Mouse (Mus musculus): ENCODE data around the gene Adam33. TPM values are rescaled to one million over a fixed set of nuclear protein-coding genes. Genes with fewer than 3 reads are reported as not detected.
"Not testable (repeated sequence)": the region's sequence is repeated elsewhere in the genome, so short reads cannot be mapped to it uniquely, and the experiment has no call there.

The Adam33 gene
- polyA plus RNA-seq, 1 experiment from 2014 or later = 1.4 TPM

GRCm38 (mm10) chr2:131037226-131037990 lies 26.2 kb downstream of the Adam33 start:
- Histone ChIP-seq H3K36me3 (ENCODE audit: control insufficient read depth, insufficient read depth) (no peaks in the 10 kb centered on the region), H3K9ac (replicated peaks; ENCODE audit: low read depth, low read length) (no peak overlapping the region; the same call in 1 of the 2 replicates), H3K4me1 (replicated peaks; ENCODE audit: control insufficient read depth, insufficient read depth, low read length) (peaks cover 18% of the 10 kb centered on the region), H3K27ac (ENCODE audit: low read length) (no peak overlapping the region), H3K27me3 (replicated peaks; ENCODE audit: control insufficient read depth, insufficient read depth, low read length) (peaks cover 10% of the 10 kb centered on the region), H3K4me3 (replicated peaks; ENCODE audit: low read length) (no peak overlapping the region), H3K4me2 (ENCODE audit: low read length) (no peak overlapping the region), H3K9me3 (ENCODE audit: control insufficient read depth, low read length) (peaks cover 5% of the 10 kb centered on the region; the same call in 1 of the 2 replicates)
- ATAC-seq = no peak
- 53% methylated on average over 17 of the region's 17 CpGs for WGBS

- Histone ChIP-seq H3K9ac (replicated peaks; ENCODE audit: low read depth, low read length) (no peak overlapping the region), H3K27ac (ENCODE audit: low read length) (no peak overlapping the region), H3K4me1 (replicated peaks; ENCODE audit: control insufficient read depth, insufficient read depth, low read length) (peaks cover 18% of the 10 kb centered on the region), H3K4me2 (ENCODE audit: low read length) (no peak overlapping the region), H3K36me3 (ENCODE audit: control insufficient read depth, insufficient read depth) (no peaks in the 10 kb centered on the region), H3K27me3 (replicated peaks; ENCODE audit: control insufficient read depth, insufficient read depth, low read length) (peaks cover 7% of the 10 kb centered on the region), H3K4me3 (replicated peaks; ENCODE audit: low read length) (no peak overlapping the region), H3K9me3 (ENCODE audit: control insufficient read depth, low read length) (peaks cover 5% of the 10 kb centered on the region; the same call in 1 of the 2 replicates)
- no peak for ATAC-seq
Measured at GRCm38 (mm10) chr2:131036757-131037156, 26.9 kb downstream of the Adam33 start.

GRCm38 (mm10) chr2:131036343-131036742 lies 27.3 kb downstream of the Adam33 start:
- H3K9ac ChIP-seq (replicated peaks; ENCODE audit: low read depth, low read length) = no peak overlapping the region
- H3K9me3 ChIP-seq (ENCODE audit: control insufficient read depth, low read length) = peaks cover 5% of the 10 kb centered on the region; the same call in 1 of the 2 replicates
- peaks cover 7% of the 10 kb centered on the region for H3K27me3 ChIP-seq (replicated peaks; ENCODE audit: control insufficient read depth, insufficient read depth, low read length)
- peaks cover 16% of the 10 kb centered on the region for H3K4me1 ChIP-seq (replicated peaks; ENCODE audit: control insufficient read depth, insufficient read depth, low read length)
- ATAC-seq = no peak
- no peaks in the 10 kb centered on the region for H3K36me3 ChIP-seq (ENCODE audit: control insufficient read depth, insufficient read depth)
- 97% methylated on average over 2 of the region's 2 CpGs for WGBS
- H3K27ac ChIP-seq (ENCODE audit: low read length) = no peak overlapping the region
- no peak overlapping the region for H3K4me3 ChIP-seq (replicated peaks; ENCODE audit: low read length)
- H3K4me2 ChIP-seq (ENCODE audit: low read length) = no peak overlapping the region

GRCm38 (mm10) chr2:131031406-131031805 lies 32.2 kb downstream of the Adam33 start:
- not testable (repeated sequence) for H3K9me3 ChIP-seq (ENCODE audit: control insufficient read depth, low read length); H3K9ac ChIP-seq (replicated peaks; ENCODE audit: low read depth, low read length); H3K4me2 ChIP-seq (ENCODE audit: low read length); H3K27me3 ChIP-seq (replicated peaks; ENCODE audit: control insufficient read depth, insufficient read depth, low read length); H3K4me3 ChIP-seq (replicated peaks; ENCODE audit: low read length); H3K36me3 ChIP-seq (ENCODE audit: control insufficient read depth, insufficient read depth); H3K4me1 ChIP-seq (replicated peaks; ENCODE audit: control insufficient read depth, insufficient read depth, low read length); H3K27ac ChIP-seq (ENCODE audit: low read length); ATAC-seq
- WGBS = 61% methylated on average over 1 of the region's 1 CpGs

- no peak for ATAC-seq
- Histone ChIP-seq H3K9me3 (ENCODE audit: control insufficient read depth, low read length) (peaks cover 5% of the 10 kb centered on the region; the same call in 1 of the 2 replicates), H3K4me2 (ENCODE audit: low read length) (no peak overlapping the region), H3K27ac (ENCODE audit: low read length) (no peak overlapping the region), H3K4me3 (replicated peaks; ENCODE audit: low read length) (no peak overlapping the region), H3K27me3 (replicated peaks; ENCODE audit: control insufficient read depth, insufficient read depth, low read length) (no peaks in the 10 kb centered on the region), H3K36me3 (ENCODE audit: control insufficient read depth, insufficient read depth) (peaks cover 4% of the 10 kb centered on the region; the same call in 1 of the 2 replicates), H3K4me1 (replicated peaks; ENCODE audit: control insufficient read depth, insufficient read depth, low read length) (no peaks in the 10 kb centered on the region), H3K9ac (replicated peaks; ENCODE audit: low read depth, low read length) (no peak overlapping the region)
- WGBS = 97% methylated on average over 1 of the region's 1 CpGs
Measured at GRCm38 (mm10) chr2:131030998-131031397, 32.6 kb downstream of the Adam33 start.

- Histone ChIP-seq H3K36me3 (ENCODE audit: control insufficient read depth, insufficient read depth) (peaks cover 8% of the 10 kb centered on the region; the same call in 1 of the 2 replicates), H3K27ac (ENCODE audit: low read length) (no peak overlapping the region), H3K4me3 (replicated peaks; ENCODE audit: low read length) (no peak overlapping the region), H3K9ac (replicated peaks; ENCODE audit: low read depth, low read length) (no peak overlapping the region), H3K27me3 (replicated peaks; ENCODE audit: control insufficient read depth, insufficient read depth, low read length) (no peaks in the 10 kb centered on the region), H3K9me3 (ENCODE audit: control insufficient read depth, low read length) (peaks cover 5% of the 10 kb centered on the region; the same call in 1 of the 2 replicates), H3K4me2 (ENCODE audit: low read length) (no peak overlapping the region), H3K4me1 (replicated peaks; ENCODE audit: control insufficient read depth, insufficient read depth, low read length) (no peaks in the 10 kb centered on the region)
- no peak for ATAC-seq
- 93% methylated on average over 2 of the region's 2 CpGs for WGBS
Measured at GRCm38 (mm10) chr2:131030561-131030960, 33.1 kb downstream of the Adam33 start.

GRCm38 (mm10) chr2:131029065-131029935 lies 34.3 kb downstream of the Adam33 start:
- no peaks in the 10 kb centered on the region for H3K27me3 ChIP-seq (replicated peaks; ENCODE audit: control insufficient read depth, insufficient read depth, low read length)
- no peak overlapping the region for H3K27ac ChIP-seq (ENCODE audit: low read length)
- H3K4me2 ChIP-seq (ENCODE audit: low read length) = no peak overlapping the region
- H3K9me3 ChIP-seq (ENCODE audit: control insufficient read depth, low read length) = peaks cover 5% of the 10 kb centered on the region; the same call in 1 of the 2 replicates
- ATAC-seq = no peak
- H3K4me1 ChIP-seq (replicated peaks; ENCODE audit: control insufficient read depth, insufficient read depth, low read length) = no peaks in the 10 kb centered on the region
- peaks cover 8% of the 10 kb centered on the region; the same call in 1 of the 2 replicates for H3K36me3 ChIP-seq (ENCODE audit: control insufficient read depth, insufficient read depth)
- no peak overlapping the region for H3K9ac ChIP-seq (replicated peaks; ENCODE audit: low read depth, low read length)
- no peak overlapping the region for H3K4me3 ChIP-seq (replicated peaks; ENCODE audit: low read length)
- WGBS = 81% methylated on average over 9 of the region's 9 CpGs

GRCm38 (mm10) chr2:131026941-131027340 lies 36.7 kb downstream of the Adam33 start:
- Histone ChIP-seq H3K9me3 (ENCODE audit: control insufficient read depth, low read length) (no peaks in the 10 kb centered on the region), H3K9ac (replicated peaks; ENCODE audit: low read depth, low read length) (no peak overlapping the region), H3K4me1 (replicated peaks; ENCODE audit: control insufficient read depth, insufficient read depth, low read length) (no peaks in the 10 kb centered on the region), H3K4me2 (ENCODE audit: low read length) (no peak overlapping the region), H3K36me3 (ENCODE audit: control insufficient read depth, insufficient read depth) (peaks cover 20% of the 10 kb centered on the region), H3K4me3 (replicated peaks; ENCODE audit: low read length) (no peak overlapping the region), H3K27me3 (replicated peaks; ENCODE audit: control insufficient read depth, insufficient read depth, low read length) (no peaks in the 10 kb centered on the region), H3K27ac (ENCODE audit: low read length) (no peak overlapping the region)
- ATAC-seq = no peak
- WGBS = 91% methylated on average over 3 of the region's 3 CpGs

- no peaks in the 10 kb centered on the region for H3K27me3 ChIP-seq (replicated peaks; ENCODE audit: control insufficient read depth, insufficient read depth, low read length)
- ATAC-seq = no peak
- H3K36me3 ChIP-seq (ENCODE audit: control insufficient read depth, insufficient read depth) = peaks cover 25% of the 10 kb centered on the region
- WGBS = 96% methylated on average over 2 of the region's 2 CpGs
- no peak overlapping the region for H3K4me3 ChIP-seq (replicated peaks; ENCODE audit: low read length)
- H3K27ac ChIP-seq (ENCODE audit: low read length) = no peak overlapping the region
- H3K9ac ChIP-seq (replicated peaks; ENCODE audit: low read depth, low read length) = no peak overlapping the region
- H3K9me3 ChIP-seq (ENCODE audit: control insufficient read depth, low read length) = no peaks in the 10 kb centered on the region
- no peaks in the 10 kb centered on the region for H3K4me1 ChIP-seq (replicated peaks; ENCODE audit: control insufficient read depth, insufficient read depth, low read length)
- H3K4me2 ChIP-seq (ENCODE audit: low read length) = no peak overlapping the region
Measured at GRCm38 (mm10) chr2:131025230-131025629, 38.4 kb downstream of the Adam33 start.
